Mouse (Mus musculus) spleen, adult 2 months (tissue): ENCODE data around the gene Kcnk7.

ENCODE experiments used
- CTCF ChIP-seq: fragments of 200-500 bp; IDR thresholded peaks from 2 replicates; pipeline ENCODE4 v1.5.1; 2011; ENCODE audit warnings: mild to moderate bottlenecking, inconsistent platforms; ENCODE audit not compliant: insufficient read depth, insufficient read length, insufficient replicate concordance; ENCODE audit errors: extremely low read depth
- POLR2A ChIP-seq: fragments of 200-500 bp; IDR thresholded peaks from 2 replicates; pipeline ENCODE4 v1.6.1; 2011; ENCODE audit warnings: low read depth, low read length, inconsistent platforms

GRCm38 (mm10) chr19:5739446-5739845 is 35.3 kb downstream of the Kcnk7 start:
- TF ChIP-seq CTCF (no peak), POLR2A (no peak)
